Mouse (Mus musculus): Measurements from ENCODE around the gene Zc3hav1. TPM values are rescaled to one million over a fixed set of nuclear protein-coding genes. Genes with fewer than 3 reads are reported as not detected.

Zc3hav1 gene
- polyA plus RNA-seq, 1 experiment from 2014 or later: 1.7 TPM

Other genes with a start within 250 kb of the Zc3hav1 start
- not detected in 2 replicates for gene Tmem213, start 245.3 kb downstream of the Zc3hav1 start, polyA plus RNA-seq (2014; fragmentation: Nextera tagmentation; extraction: Ambion mirVana)
- not detected in 2 replicates for gene Atp6v0a4, start 230.0 kb downstream of the Zc3hav1 start, polyA plus RNA-seq (2014; fragmentation: Nextera tagmentation; extraction: Ambion mirVana)
- gene D630045J12Rik, start 100.6 kb downstream of the Zc3hav1 start, polyA plus RNA-seq (2014; fragmentation: Nextera tagmentation; extraction: Ambion mirVana): 12.3 and 13.2 TPM in 2 replicates
- gene Zc3hav1l, start 55.3 kb downstream of the Zc3hav1 start, polyA plus RNA-seq (2014; fragmentation: Nextera tagmentation; extraction: Ambion mirVana): 13.9 and 14.9 TPM in 2 replicates
- 14.3 and 14.8 TPM in 2 replicates for gene Ttc26, start 26.9 kb upstream of the Zc3hav1 start, polyA plus RNA-seq (2014; fragmentation: Nextera tagmentation; extraction: Ambion mirVana)
- gene Ubn2, start 79.3 kb upstream of the Zc3hav1 start, polyA plus RNA-seq (2014; fragmentation: Nextera tagmentation; extraction: Ambion mirVana): 19.6 and 27.8 TPM in 2 replicates
- 118 and 124 TPM in 2 replicates for gene Fmc1, start 178.9 kb upstream of the Zc3hav1 start, polyA plus RNA-seq (2014; fragmentation: Nextera tagmentation; extraction: Ambion mirVana)
- 38.0 and 52.6 TPM in 2 replicates for gene Luc7l2, start 196.7 kb upstream of the Zc3hav1 start, polyA plus RNA-seq (2014; fragmentation: Nextera tagmentation; extraction: Ambion mirVana)